Mouse (Mus musculus) limb, embryonic 11.5 days (tissue): ENCODE data around the gene Wdr61. TPM values are rescaled to one million over a fixed set of nuclear protein-coding genes. Genes with fewer than 3 reads are reported as not detected.

ENCODE experiments used
- ATAC-seq: fragments of 200-750 bp; cut with Nextera tagmentation; 2 replicates; pipeline ENCODE4 v1.8.0; 2017; ENCODE audit warnings: low read depth; ENCODE audit not compliant: insufficient number of reproducible peaks, low FRiP score, low TSS enrichment
- DNase-seq: peaks from one replicate; pipeline ENCODE4 v3.0.0-alpha.2; 2015; ENCODE audit warnings: low spot score
- H3K27ac ChIP-seq: fragments of 300-500 bp; sonication (generic); replicated peaks from 2 replicates; pipeline ENCODE4 v1.5.1; 2014; ENCODE audit warnings: low read depth, mild to moderate bottlenecking, low read length
- H3K27me3 ChIP-seq: fragments of 300-500 bp; sonication (generic); 2 replicates; pipeline ENCODE4 v1.6.1; 2014; ENCODE audit warnings: mild to moderate bottlenecking, low read length, mixed read lengths; ENCODE audit not compliant: control insufficient read depth, insufficient read depth
- H3K36me3 ChIP-seq: fragments of 300-500 bp; sonication (generic); 2 replicates; pipeline ENCODE4 v1.6.1; 2014; ENCODE audit warnings: mild to moderate bottlenecking, low read length, moderate library complexity, mixed read lengths; ENCODE audit not compliant: control insufficient read depth, insufficient read depth
- H3K4me1 ChIP-seq: fragments of 300-500 bp; sonication (generic); 2 replicates; pipeline ENCODE4 v1.6.1; 2014; ENCODE audit warnings: low read length, mixed read lengths; ENCODE audit not compliant: control insufficient read depth, insufficient read depth
- H3K4me2 ChIP-seq: fragments of 300-500 bp; sonication (generic); 2 replicates; pipeline ENCODE4 v1.6.1; 2014; ENCODE audit warnings: low read depth, mild to moderate bottlenecking, moderate library complexity; ENCODE audit not compliant: severe bottlenecking
- H3K4me3 ChIP-seq: fragments of 300-500 bp; sonication (generic); 2 replicates; pipeline ENCODE4 v1.5.1; 2014; ENCODE audit warnings: low read depth, low read length
- H3K9ac ChIP-seq: fragments of 300-500 bp; sonication (generic); 2 replicates; pipeline ENCODE4 v1.6.1; 2014; ENCODE audit warnings: mild to moderate bottlenecking, low read length
- H3K9me3 ChIP-seq: fragments of 300-500 bp; sonication (generic); 2 replicates; pipeline ENCODE4 v1.6.1; 2016; ENCODE audit warnings: low read length; ENCODE audit not compliant: control insufficient read depth
- WGBS: fragments of 180-500 bp; shearing (Covaris S2); extraction: QIAGEN DNeasy Blood & Tissue Kit; methylation state at CpG from one replicate; pipeline ENCODE4 v1.1.7; 2014; 5-methylcytosine and 5-hydroxymethylcytosine counted together
- polyA plus RNA-seq: library from polyadenylated mRNA; unstranded; fragments of >200 nt; fragmentation: Nextera tagmentation; extraction: Ambion mirVana; gene quantifications from 2 replicates; pipeline ENCODE4 v1.2.1, GENCODE M21; 2014

The Wdr61 gene
- polyA plus RNA-seq, 1 experiment from 2014 or later = 182 TPM

GRCm38 (mm10) chr9:54722156-54722555 lies 12.2 kb downstream of the Wdr61 start:
- Histone ChIP-seq H3K9ac (no peak overlapping the region), H3K27ac (no peak overlapping the region), H3K4me2 (no peak overlapping the region), H3K9me3 (no peaks in the 10 kb centered on the region), H3K27me3 (no peaks in the 10 kb centered on the region), H3K36me3 (peaks cover 15% of the 10 kb centered on the region; the same call in 1 of the 2 replicates), H3K4me1 (no peaks in the 10 kb centered on the region), H3K4me3 (no peak overlapping the region)
- ATAC-seq (no peak), DNase-seq (no peak)
- WGBS = 89% methylated on average over 7 of the region's 7 CpGs

DNA sequence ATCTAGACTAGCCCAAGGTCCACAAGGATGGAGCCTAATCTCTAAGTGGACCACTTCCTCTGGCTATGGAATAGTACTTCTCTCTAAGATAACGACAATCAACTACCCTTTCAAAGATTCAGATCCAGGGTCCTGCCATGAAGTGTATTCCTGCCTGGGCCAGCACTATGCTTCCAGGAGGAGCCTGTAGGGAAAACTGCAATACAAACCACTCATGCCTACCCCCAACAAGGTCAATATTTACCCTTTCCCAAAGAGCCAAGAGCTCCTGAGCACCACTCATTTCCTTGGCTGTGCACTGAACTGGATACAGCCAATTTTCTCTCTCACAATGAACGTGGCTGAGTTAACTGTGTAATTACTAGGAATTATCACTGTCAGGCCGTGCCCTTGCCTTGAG lies 16.8 kb downstream of the Wdr61 start:
- DNase-seq (no peak), ATAC-seq (no peak)
- Histone ChIP-seq H3K27me3 (no peaks in the 10 kb centered on the region), H3K9me3 (no peaks in the 10 kb centered on the region), H3K4me2 (no peak overlapping the region), H3K27ac (no peak overlapping the region), H3K9ac (no peak overlapping the region), H3K4me3 (no peak overlapping the region), H3K4me1 (no peaks in the 10 kb centered on the region), H3K36me3 (peaks cover 17% of the 10 kb centered on the region)
- 94% methylated on average over 3 of the region's 3 CpGs for WGBS

GRCm38 (mm10) chr9:54715776-54716175 lies 18.5 kb downstream of the Wdr61 start:
- WGBS = 75% methylated on average over 3 of the region's 3 CpGs
- H3K4me3 ChIP-seq = no peak overlapping the region

DNA sequence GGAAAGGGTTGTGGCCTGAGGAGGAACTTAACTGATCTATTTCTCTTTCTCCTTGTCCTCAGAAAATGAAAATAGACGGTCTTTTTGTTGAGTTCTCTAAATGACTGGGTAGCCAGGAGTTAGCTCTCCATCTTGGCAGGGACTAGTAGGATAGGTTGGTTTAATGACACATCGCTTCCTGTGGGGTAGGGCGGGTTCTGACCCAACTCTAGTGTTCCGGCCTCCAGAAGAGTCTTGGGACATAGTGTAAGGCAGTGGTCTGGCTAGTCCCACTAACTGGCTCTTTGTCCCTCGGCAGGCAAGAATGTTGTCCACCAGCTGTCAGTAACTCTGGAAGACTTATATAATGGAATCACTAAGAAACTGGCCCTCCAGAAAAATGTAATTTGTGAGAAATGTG lies 26.2 kb downstream of the Wdr61 start:
- Histone ChIP-seq H3K36me3 (peaks cover 2% of the 10 kb centered on the region; the same call in 1 of the 2 replicates), H3K9me3 (no peaks in the 10 kb centered on the region), H3K27ac (no peak overlapping the region), H3K27me3 (no peaks in the 10 kb centered on the region), H3K4me1 (no peaks in the 10 kb centered on the region), H3K9ac (no peak overlapping the region), H3K4me2 (no peak overlapping the region), H3K4me3 (no peak overlapping the region)
- DNase-seq = no peak
- 90% methylated on average over 5 of the region's 5 CpGs for WGBS
- no peak for ATAC-seq

More at GRCm38 (mm10) chr9:54715776-54716175, 18.5 kb downstream of the Wdr61 start:
- Histone ChIP-seq H3K27ac (no peak overlapping the region), H3K27me3 (no peaks in the 10 kb centered on the region), H3K9me3 (no peaks in the 10 kb centered on the region), H3K4me1 (no peaks in the 10 kb centered on the region), H3K4me2 (no peak overlapping the region), H3K9ac (no peak overlapping the region), H3K36me3 (peaks cover 17% of the 10 kb centered on the region)
- DNase-seq (no peak), ATAC-seq (no peak)

DNA sequence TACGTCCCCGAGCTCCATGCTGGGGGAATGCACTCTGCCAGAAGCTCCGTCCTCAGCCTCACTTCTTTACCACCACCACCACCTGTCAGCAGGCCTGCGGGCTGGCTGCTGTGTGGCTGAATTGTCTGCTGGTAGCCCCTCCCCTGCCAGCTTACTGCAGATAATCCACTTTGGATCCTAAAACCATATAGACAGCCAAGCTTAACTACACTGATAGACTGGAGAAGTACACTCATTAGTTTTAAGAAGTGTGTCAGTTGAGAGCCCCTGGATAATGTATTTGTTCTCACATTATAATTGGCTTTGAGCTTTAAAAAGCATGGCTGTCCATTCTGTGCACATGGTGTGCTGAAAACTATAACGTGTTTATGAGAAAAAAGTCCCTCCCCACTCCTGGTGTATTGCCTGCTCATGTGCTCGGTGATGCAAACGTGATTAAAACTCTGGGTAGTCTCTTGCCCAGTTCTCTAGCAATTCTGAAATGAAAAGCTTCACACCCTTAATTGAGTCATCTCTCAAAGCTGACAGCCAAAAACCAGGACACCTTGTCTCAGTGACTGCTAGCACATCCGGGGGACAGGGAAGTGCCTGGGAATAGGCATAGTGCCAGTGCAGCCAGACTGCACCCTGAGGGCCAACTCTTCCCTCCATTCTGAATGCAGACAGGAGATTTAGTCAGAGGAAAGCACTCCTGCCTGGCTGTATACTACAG lies 26.9 kb downstream of the Wdr61 start:
- H3K9ac ChIP-seq = no peak overlapping the region
- no peaks in the 10 kb centered on the region for H3K9me3 ChIP-seq
- H3K4me3 ChIP-seq = no peak overlapping the region
- H3K27ac ChIP-seq = no peak overlapping the region
- H3K27me3 ChIP-seq = no peaks in the 10 kb centered on the region
- WGBS = 63% methylated on average over 8 of the region's 8 CpGs
- DNase-seq (no peak), ATAC-seq (no peak)
- H3K4me2 ChIP-seq = no peak overlapping the region
- H3K4me1 ChIP-seq = no peaks in the 10 kb centered on the region
- peaks cover under 1% of the 10 kb centered on the region; the same call in 1 of the 2 replicates for H3K36me3 ChIP-seq

GRCm38 (mm10) chr9:54705561-54705960 lies 28.8 kb downstream of the Wdr61 start:
- Histone ChIP-seq H3K36me3 (no peaks in the 10 kb centered on the region), H3K4me2 (no peak overlapping the region), H3K9ac (no peak overlapping the region), H3K27me3 (peaks cover 5% of the 10 kb centered on the region), H3K4me1 (no peaks in the 10 kb centered on the region), H3K27ac (no peak overlapping the region), H3K9me3 (no peaks in the 10 kb centered on the region), H3K4me3 (no peak overlapping the region)
- ATAC-seq (no peak), DNase-seq (no peak)
- 32% methylated on average over 1 of the region's 1 CpGs for WGBS

- Histone ChIP-seq H3K4me2 (no peak overlapping the region), H3K36me3 (no peaks in the 10 kb centered on the region), H3K27me3 (peaks cover 13% of the 10 kb centered on the region), H3K27ac (no peak overlapping the region), H3K4me1 (no peaks in the 10 kb centered on the region; the same call in 1 of the 2 replicates), H3K9me3 (no peaks in the 10 kb centered on the region), H3K9ac (no peak overlapping the region), H3K4me3 (no peak overlapping the region)
- ATAC-seq = no peak
- 73% methylated on average over 5 of the region's 5 CpGs for WGBS
- DNase-seq = no peak
Observed at GRCm38 (mm10) chr9:54704361-54704760, 30.0 kb downstream of the Wdr61 start.

DNA sequence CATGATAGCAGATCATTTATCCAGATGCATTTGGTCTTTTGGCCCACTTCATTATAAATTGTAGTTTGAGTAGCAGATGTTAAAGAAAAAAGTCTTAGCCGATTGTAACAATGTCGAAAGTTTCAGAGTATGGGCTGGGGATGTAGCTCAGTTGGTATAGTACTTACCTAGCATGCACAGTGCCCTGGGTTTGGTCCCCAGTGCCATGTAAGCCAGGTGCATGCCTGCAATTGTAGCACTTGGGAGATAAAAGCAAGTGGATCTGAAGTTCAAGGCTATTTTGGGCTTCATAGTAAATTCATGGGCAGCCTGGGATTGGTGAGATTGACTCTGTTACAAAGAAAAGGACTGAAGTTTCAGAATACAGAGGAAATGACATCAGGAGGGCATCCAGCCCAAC lies 31.7 kb downstream of the Wdr61 start:
- 81% methylated on average over 2 of the region's 2 CpGs for WGBS
- no peak overlapping the region for H3K27ac ChIP-seq
- H3K4me2 ChIP-seq = no peak overlapping the region
- no peak for ATAC-seq
- H3K9me3 ChIP-seq = no peaks in the 10 kb centered on the region
- no peak overlapping the region for H3K4me3 ChIP-seq
- no peak for DNase-seq
- no peak overlapping the region for H3K9ac ChIP-seq
- peaks cover 21% of the 10 kb centered on the region for H3K27me3 ChIP-seq
- H3K4me1 ChIP-seq = no peaks in the 10 kb centered on the region; the same call in 1 of the 2 replicates
- H3K36me3 ChIP-seq = no peaks in the 10 kb centered on the region

GRCm38 (mm10) chr9:54700746-54701145 lies 33.6 kb downstream of the Wdr61 start:
- Histone ChIP-seq H3K9me3 (no peaks in the 10 kb centered on the region), H3K27me3 (peaks cover 21% of the 10 kb centered on the region), H3K4me3 (no peak overlapping the region), H3K4me2 (no peak overlapping the region), H3K27ac (no peak overlapping the region), H3K4me1 (no peaks in the 10 kb centered on the region; the same call in 1 of the 2 replicates), H3K9ac (no peak overlapping the region), H3K36me3 (no peaks in the 10 kb centered on the region)
- DNase-seq (no peak), ATAC-seq (no peak)
- 76% methylated on average over 7 of the region's 7 CpGs for WGBS
